Mouse (Mus musculus): ENCODE data around the gene Ankrd37. TPM values are rescaled to one million over a fixed set of nuclear protein-coding genes. Genes with fewer than 3 reads are reported as not detected.

Ankrd37 gene
- polyA plus RNA-seq, 1 experiment: 5.5 TPM

DNA sequence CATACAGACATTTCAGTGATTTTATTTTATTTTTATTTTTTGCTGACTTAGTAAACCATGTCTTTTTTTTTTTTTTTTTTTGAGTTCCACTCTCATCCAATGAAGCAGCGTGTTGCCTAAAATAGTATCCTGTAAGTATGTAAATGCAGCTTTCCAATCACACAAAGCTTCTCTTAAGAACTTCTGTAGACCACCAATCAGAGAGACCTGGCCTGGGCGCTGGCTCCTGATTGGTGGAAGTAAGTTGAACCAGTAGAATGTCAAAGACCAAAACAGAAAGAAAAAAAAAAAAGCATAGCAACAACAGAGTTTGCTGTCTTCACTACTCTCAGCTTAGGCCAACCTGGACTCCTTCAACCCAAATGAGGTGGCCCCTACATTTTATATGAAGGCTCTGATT lies 4.8 kb upstream of the Ankrd37 start:
- H3K79me2 ChIP-seq (ENCODE audit: control insufficient read depth, insufficient read depth): no peaks in the 10 kb centered on the region
- H3K27me3 ChIP-seq (ENCODE audit: control insufficient read depth, insufficient read depth, insufficient read length): no peaks in the 10 kb centered on the region
- H3ac ChIP-seq (ENCODE audit: control insufficient read depth, insufficient read length): no peak overlapping the region
- H3K4me3 ChIP-seq: no peak overlapping the region
- peak overlapping the region; percentile 18 for H3K4me2 ChIP-seq (ENCODE audit: low read depth)
- TF ChIP-seq MYOG (IDR thresholded peaks at IDR 0.05; ENCODE audit: control insufficient read depth in 1 of 3, insufficient read depth in 1 of 3, insufficient read length in 2 of 3, low read depth in 2 of 3) (no peak), TCF3 (IDR thresholded peaks at IDR 0.05; ENCODE audit: insufficient read length, low read depth) (no peak), TCF12 (IDR thresholded peaks at IDR 0.05; ENCODE audit: insufficient read depth, poor library complexity, severe bottlenecking) (no peak), REST (IDR thresholded peaks at IDR 0.05; ENCODE audit: insufficient read depth, insufficient read length) (no peak), E2F4 (IDR thresholded peaks at IDR 0.05; ENCODE audit: insufficient read depth) (no peak), POLR2AphosphoS2 (IDR thresholded peaks at IDR 0.05; ENCODE audit: insufficient read length, low read depth) (no peak), USF1 (IDR thresholded peaks at IDR 0.05; ENCODE audit: low read depth) (no peak), SRF (IDR thresholded peaks at IDR 0.05; ENCODE audit: control insufficient read depth, insufficient read length, low read depth) (no peak), CEBPB (IDR thresholded peaks at IDR 0.05; ENCODE audit: insufficient read depth, poor library complexity, severe bottlenecking) (no peak), MYOD1 (IDR thresholded peaks at IDR 0.05; ENCODE audit: control insufficient read depth in 1 of 3, insufficient read length in 2 of 3, low read depth in 2 of 3) (no peak)
- no peaks in the 10 kb centered on the region for H3K36me3 ChIP-seq (ENCODE audit: control insufficient read depth, insufficient read depth)

DNA sequence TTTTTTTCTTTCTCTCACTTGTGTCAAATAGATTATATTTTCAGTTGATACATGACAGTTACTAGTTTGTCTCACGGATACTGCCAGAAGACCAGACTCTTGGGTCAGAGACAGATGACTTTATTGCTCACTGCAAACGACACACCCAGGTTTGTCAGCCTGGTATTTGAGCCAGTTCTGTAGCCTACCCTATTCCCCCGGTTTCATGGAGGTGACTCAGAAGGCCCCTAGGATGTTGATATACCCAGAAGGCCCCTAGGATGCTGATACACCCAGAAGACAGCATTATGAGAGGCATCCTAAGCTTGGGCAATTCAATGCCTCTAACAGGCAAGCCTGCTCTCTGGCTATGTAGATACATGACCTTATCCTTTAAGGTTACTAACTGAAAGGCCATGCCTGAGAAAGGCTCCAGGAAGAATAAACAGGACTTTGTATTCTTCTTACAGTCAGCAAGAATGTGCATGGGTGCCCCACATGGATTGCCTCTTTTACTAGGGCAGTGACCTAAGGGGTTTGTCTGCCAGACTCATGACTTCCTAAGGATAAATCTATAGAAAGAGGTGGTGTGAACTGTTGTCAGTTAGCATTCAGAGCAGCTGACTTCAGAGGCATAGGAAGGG lies 1.7 kb upstream of the Ankrd37 start:
- H3ac ChIP-seq (ENCODE audit: control insufficient read depth, insufficient read length): no peak overlapping the region
- no peak overlapping the region for H3K4me3 ChIP-seq
- no peaks in the 10 kb centered on the region for H3K79me2 ChIP-seq (ENCODE audit: control insufficient read depth, insufficient read depth)
- H3K27me3 ChIP-seq (ENCODE audit: control insufficient read depth, insufficient read depth, insufficient read length): no peaks in the 10 kb centered on the region
- peak overlapping the region; percentile 24 for H3K4me2 ChIP-seq (ENCODE audit: low read depth)
- TF ChIP-seq CEBPB (IDR thresholded peaks at IDR 0.05; ENCODE audit: insufficient read depth, poor library complexity, severe bottlenecking) (no peak), MYOD1 (IDR thresholded peaks at IDR 0.05; ENCODE audit: control insufficient read depth in 1 of 3, insufficient read length in 2 of 3, low read depth in 2 of 3) (no peak), TCF3 (IDR thresholded peaks at IDR 0.05; ENCODE audit: insufficient read length, low read depth) (no peak), TCF12 (IDR thresholded peaks at IDR 0.05; ENCODE audit: insufficient read depth, poor library complexity, severe bottlenecking) (no peak), E2F4 (IDR thresholded peaks at IDR 0.05; ENCODE audit: insufficient read depth) (no peak), MAX (IDR thresholded peaks at IDR 0.05; ENCODE audit: low read depth) (no peak), USF1 (IDR thresholded peaks at IDR 0.05; ENCODE audit: low read depth) (no peak), POLR2AphosphoS2 (IDR thresholded peaks at IDR 0.05; ENCODE audit: insufficient read length, low read depth) (no peak), POLR2A (IDR thresholded peaks at IDR 0.05; ENCODE audit: insufficient read length, low read depth) (no peak)
- H3K36me3 ChIP-seq (ENCODE audit: control insufficient read depth, insufficient read depth): no peaks in the 10 kb centered on the region

DNA sequence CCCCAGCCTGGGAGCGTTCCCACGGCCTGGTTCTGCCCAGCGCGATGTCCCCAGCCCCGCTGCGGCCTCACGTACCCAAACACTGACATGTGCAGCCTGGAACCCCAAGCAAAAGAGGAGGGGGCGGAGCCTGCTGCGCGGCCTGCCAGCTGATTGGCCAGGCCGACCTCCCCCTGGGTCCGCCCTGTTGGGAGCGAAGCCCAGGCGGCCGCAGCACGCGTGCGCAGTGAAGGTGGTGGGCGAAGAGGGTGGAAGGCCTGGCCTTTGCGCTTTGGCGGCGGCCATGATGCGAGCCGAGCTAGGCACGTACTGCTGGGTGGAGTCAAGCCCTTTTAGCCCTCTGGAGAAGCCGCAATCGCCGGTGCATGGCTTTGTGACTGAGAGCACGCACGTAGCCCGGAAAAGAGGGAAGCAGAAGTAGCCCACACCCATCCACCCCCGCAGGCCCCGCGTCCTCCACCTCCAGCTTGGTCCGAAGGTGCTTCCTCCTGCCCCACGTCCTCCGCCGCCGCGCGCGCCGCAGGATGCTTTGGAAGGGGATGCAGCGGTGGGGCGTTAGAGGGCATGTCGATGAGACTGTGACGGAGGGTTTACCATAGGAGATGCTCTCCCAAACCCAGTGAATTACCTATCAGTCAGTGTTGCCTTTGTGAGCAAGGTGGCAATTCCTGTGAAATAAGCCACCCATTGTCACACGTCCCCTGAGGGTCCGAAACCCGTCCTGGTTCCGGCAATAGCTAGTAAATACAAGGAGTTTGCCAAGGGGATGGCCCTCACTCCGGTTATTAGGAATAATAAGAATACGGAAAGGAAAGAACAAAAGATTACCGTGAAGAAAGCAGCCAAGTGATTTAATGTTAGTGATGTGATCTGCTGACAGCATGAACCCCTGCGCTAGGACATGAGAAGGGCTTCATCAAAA lies 5.5 kb downstream of the Ankrd37 start:
- Histone ChIP-seq H3K4me3 (peak overlapping the region; percentile 33), H3K36me3 (ENCODE audit: control insufficient read depth, insufficient read depth) (peaks cover 14% of the 10 kb centered on the region), H3K79me2 (ENCODE audit: control insufficient read depth, insufficient read depth) (no peaks in the 10 kb centered on the region), H3K27me3 (ENCODE audit: control insufficient read depth, insufficient read depth, insufficient read length) (no peaks in the 10 kb centered on the region), H3K4me2 (ENCODE audit: low read depth) (peak overlapping the region; percentile 91), H3ac (ENCODE audit: control insufficient read depth, insufficient read length) (peak overlapping the region; percentile 27)
- TF ChIP-seq TCF3 (IDR thresholded peaks at IDR 0.05; ENCODE audit: insufficient read length, low read depth) (no peak), MYOG (IDR thresholded peaks at IDR 0.05; ENCODE audit: control insufficient read depth in 1 of 3, insufficient read depth in 1 of 3, insufficient read length in 2 of 3, low read depth in 2 of 3) (peak in 1 of 3 experiments; percentile 24), POLR2A (IDR thresholded peaks at IDR 0.05; ENCODE audit: insufficient read length, low read depth) (peak; percentile 87), E2F4 (IDR thresholded peaks at IDR 0.05; ENCODE audit: insufficient read depth) (no peak), MAX (IDR thresholded peaks at IDR 0.05; ENCODE audit: low read depth) (no peak), POLR2AphosphoS2 (IDR thresholded peaks at IDR 0.05; ENCODE audit: insufficient read length, low read depth) (peak; percentile 88), MYOD1 (IDR thresholded peaks at IDR 0.05; ENCODE audit: control insufficient read depth in 1 of 3, insufficient read length in 2 of 3, low read depth in 2 of 3) (peak in 1 of 3 experiments; percentile 11)

DNA sequence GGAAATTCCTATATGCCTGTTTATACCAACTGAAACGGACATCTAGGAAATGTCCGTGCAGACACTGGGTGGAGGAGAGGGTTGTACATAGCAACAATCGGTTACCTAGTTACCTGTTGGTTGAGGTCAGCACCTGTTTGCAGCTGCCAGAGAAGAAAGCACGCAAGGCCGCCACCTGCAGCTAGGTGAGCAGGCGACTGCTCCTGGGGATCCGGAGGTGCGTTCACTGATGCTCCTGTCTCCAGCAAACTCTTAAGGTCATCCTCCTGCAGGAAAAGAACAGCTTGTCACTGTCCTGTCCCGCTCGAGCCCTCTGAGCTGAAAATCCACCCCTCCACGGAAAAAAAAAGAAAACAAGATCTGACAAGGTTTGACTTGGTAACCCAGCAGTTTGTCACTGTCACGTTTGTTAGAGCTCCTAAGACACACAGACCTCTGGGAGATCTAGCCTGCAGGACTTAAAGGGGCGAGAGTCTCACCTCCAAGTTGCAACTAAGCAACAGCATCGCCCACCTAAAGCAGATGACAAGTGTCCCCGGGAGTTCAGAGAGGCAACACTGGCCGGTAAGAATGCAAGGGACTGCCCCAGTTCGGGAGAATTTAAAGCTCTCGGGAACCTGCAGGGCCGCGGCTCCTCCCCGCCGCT lies 6.2 kb downstream of the Ankrd37 start, which contains the start of gene Lrp2bp:
TSS of gene Lrp2bp (plus strand) at position 166 of the 646 bp plus-strand sequence.
- no peaks in the 10 kb centered on the region for H3K27me3 ChIP-seq (ENCODE audit: control insufficient read depth, insufficient read depth, insufficient read length)
- peak within 1 kb of the TSS; percentile 91 for H3K4me2 ChIP-seq (ENCODE audit: low read depth)
- peak within 1 kb of the TSS; percentile 27 for H3ac ChIP-seq (ENCODE audit: control insufficient read depth, insufficient read length)
- peak within 1 kb of the TSS; percentile 33 for H3K4me3 ChIP-seq
- TF ChIP-seq TCF12 (IDR thresholded peaks at IDR 0.05; ENCODE audit: insufficient read depth, poor library complexity, severe bottlenecking) (no peak), POLR2AphosphoS2 (IDR thresholded peaks at IDR 0.05; ENCODE audit: insufficient read length, low read depth) (peak; percentile 34)
- H3K36me3 ChIP-seq (ENCODE audit: control insufficient read depth, insufficient read depth): peaks cover 14% of the 10 kb centered on the region
- H3K79me2 ChIP-seq (ENCODE audit: control insufficient read depth, insufficient read depth): no peaks in the 10 kb centered on the region

Data from myocyte (in vitro differentiated cells).